Mouse (Mus musculus) spleen, postnatal 14 days (tissue): ENCODE results near the gene Cnep1r1.

Experiments used
- DNase-seq, 2 experiments: peaks; one replicate each; pipeline ENCODE4 v3.0.0; 2021 to 2022; ENCODE audit warnings: low spot score in 2 of 2

Gene Cnep1r1

GRCm38 (mm10) chr8:88118456-88119036, at the start of gene Cnep1r1:
Gene Cnep1r1 (plus strand): TSS chr8:88118769.
- peak; percentile 78 to 88 for DNase-seq

DNA sequence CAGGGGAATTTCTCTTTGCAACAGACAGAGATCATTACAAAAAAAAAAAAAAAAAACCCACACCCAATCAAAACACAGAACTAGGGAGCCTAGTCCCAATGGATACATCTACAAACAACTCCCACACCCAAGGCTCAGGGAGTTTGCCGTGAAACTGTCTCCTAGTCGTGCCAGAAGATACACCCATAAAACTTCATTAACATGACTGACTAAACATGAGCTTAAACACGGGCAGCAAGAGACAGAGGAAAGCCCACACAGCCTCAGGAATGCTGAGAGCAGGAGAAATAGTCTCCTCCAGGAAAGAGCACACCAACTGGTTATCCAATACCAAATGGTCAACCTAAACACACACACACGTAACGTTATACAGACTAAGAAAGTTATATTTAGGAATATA, 36.4 kb upstream of the Cnep1r1 start:
- no peak for DNase-seq

GRCm38 (mm10) chr8:88088006-88088405, 30.6 kb upstream of the Cnep1r1 start:
- no peak for DNase-seq

DNA sequence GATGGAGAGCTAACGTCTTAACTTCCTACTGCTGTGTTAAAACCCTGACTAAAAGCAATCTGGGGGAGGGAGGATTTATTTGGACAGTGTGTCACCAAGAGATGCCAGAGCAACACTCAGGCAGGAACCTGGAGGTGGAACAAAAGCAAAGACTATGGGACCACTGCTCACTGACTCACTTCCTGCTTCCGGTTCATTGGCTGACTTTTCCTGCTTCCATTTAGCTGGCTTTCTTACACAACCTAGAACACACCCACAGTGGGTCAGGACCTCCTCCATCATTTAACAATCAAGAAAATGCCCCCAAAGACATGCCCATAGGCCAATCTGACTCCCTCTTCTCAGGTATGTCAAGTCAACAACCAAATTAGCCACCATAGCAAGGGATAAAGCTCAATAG, 26.9 kb upstream of the Cnep1r1 start:
- DNase-seq, result no peak

DNA sequence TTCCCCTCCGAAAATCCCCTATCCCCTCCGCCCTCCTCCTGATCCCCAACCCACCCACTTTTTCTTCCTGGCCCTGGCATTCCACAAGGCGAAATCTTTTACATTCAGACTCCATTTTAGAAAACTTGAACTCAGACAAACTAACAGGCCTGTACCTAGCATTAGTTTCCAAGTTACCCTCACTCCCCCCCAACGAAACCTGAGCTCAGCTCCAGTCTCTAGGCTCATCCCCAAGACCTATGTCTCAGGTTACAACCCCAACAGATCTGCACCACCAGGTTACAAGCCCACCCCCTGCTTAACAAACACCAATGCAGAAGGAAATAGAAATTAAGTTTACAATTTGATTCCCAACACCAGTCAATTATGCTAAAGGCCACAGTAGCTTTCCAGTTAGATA, 25.2 kb upstream of the Cnep1r1 start:
- no peak for DNase-seq

DNA sequence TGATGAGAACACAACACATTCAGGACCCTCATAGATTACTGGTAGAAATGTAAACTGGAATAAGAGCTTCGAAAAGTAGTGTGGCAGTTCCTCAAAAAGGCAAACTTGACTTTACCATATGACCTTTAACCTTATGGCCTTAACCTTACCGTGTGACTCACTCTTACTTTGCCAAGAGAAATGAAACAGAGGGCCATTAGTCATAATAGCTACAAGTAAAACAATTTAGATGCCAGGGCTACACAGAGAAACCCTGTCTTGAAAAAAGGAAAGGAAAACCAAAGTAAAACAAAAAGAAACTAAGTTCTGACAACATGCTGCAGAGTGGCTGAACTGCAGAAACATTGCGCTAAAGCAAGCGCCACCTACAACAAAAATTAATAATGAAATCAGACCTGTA, 19.7 kb upstream of the Cnep1r1 start:
- no peak for DNase-seq

GRCm38 (mm10) chr8:88099526-88099925, 19.0 kb upstream of the Cnep1r1 start:
- DNase-seq, result no peak

GRCm38 (mm10) chr8:88109241-88109640, 9.3 kb upstream of the Cnep1r1 start:
- DNase-seq, result no peak

- DNase-seq, result peak in 1 of 2 experiments; percentile 15
These were observed 507 bp downstream of the Cnep1r1 start for GRCm38 (mm10) chr8:88119076-88119475.

DNA sequence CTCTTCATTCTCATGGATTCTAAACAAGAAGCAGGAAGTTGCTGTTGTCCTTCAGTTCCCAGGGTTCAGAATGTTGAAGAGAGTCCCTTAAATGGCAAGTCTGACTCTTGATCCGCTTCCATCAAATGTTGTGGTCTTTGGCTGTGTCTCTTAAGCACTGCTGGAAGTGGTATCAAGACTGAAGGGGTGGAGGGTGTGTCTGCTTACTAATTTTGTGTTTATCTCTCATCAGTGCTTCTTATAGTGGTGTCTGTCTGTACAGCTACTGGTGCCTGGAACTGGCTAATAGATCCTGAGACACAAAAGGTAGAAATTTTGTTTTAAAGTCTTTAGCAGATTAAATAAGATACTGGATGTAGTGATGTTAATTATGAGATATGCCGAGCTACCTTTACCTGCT, 6.3 kb downstream of the Cnep1r1 start:
- no peak for DNase-seq

DNA sequence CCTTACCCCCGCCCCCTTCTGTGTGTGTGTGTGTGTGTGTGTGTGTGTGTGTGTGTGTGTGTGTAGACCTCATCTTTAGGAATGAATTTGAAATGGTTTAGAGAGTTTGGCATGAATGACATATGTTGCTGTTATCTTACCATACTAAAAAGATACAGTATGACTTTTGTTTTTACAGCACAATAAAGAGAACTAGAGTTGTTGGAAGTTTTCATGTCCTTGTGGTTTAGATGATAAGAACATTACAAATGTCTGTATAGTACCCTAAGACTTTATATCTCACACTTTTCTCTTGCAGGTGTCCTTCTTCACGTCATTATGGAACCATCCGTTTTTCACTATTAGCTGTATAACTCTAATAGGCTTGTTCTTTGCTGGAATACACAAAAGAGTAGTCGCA, 10.8 kb downstream of the Cnep1r1 start:
- DNase-seq, result no peak

DNA sequence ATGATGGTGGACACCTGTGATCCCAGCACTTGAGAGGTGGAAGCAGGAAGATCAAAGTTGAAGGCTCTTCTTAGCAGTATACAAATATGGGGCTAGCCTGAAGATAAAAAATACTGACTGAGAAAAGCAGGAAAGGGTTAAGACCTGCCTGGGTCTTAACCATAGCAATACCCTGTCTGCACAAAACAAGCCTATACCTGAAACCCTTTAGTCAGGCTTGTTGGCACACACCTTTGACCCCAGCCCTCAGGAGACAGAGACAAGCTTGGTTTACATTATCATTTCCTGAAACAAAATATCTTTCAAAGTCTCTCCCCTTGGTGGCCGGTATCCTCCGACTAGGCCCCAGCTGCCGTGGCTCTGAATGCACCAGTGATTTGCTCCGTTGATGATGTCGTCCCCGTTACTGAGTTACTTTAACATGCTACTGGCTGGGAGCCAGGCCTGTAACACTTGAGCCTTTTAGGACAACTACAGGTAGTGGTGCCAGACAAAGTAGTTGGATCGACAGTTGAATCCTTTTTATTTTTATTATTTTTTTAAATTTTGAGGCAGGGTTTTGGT, 12.3 kb downstream of the Cnep1r1 start:
- DNase-seq, result no peak

DNA sequence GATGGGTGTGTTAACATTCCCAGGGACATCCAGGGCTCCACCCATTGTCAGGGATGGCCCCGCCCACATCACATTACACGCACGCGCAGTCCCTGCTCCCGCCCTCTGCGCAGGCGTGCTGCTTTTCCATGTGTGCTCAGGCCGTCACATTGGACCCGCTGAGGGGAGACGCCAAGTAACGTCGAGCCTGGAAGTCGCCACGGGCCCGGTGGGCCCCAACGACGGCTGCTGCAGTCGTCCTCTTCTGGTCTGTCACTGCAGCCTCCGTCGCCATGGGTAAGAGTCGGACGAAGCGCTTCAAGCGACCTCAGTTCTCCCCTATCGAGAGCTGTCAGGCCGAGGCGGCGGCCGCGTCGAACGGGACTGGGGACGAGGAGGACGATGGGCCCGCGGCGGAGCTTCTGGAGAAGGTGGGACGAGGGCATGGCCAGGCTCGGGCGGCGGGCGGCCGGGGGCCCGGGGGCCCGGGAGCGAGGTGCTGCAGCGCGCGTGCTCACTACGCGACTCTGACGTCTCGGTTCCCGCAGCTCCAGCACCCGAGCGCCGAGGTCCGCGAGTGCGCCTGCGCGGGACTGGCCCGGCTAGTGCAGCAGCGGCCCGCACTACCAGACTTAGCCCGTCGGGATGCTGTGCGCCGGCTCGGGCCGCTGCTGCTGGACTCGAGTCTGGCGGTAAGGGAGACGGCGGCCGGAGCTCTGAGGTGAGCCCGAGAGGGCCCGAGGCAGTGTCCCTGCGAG, 19.3 kb downstream of the Cnep1r1 start, which contains the start of gene Heatr3:
TSS of gene Heatr3 (plus strand) at position 108 of the 737 bp plus-strand sequence.
- peak; percentile 83 to 84 for DNase-seq

DNA sequence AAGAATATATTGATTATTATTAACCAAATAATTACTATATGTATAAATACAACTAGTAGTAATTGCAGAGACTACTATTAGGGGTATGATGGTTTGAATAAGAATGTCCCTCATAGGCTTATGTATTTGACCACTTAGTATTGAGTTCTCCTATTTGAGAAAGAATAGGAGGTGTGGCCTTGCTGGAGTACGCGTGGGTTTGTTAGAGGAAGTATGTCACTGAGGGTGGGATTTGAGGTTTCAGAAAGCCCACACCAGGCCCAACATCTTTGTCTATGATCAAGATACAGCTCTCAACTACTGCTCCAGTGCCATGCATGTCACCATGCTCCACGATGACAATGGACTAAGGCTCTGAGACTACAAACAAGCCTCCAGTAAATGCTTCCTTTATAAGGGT, 20.7 kb downstream of the Cnep1r1 start:
- DNase-seq, result no peak

GRCm38 (mm10) chr8:88141629-88142028, 23.1 kb downstream of the Cnep1r1 start:
- DNase-seq, result no peak

- no peak for DNase-seq
These were observed 25.5 kb downstream of the Cnep1r1 start for GRCm38 (mm10) chr8:88144041-88144440.

GRCm38 (mm10) chr8:88150910-88151371, 32.4 kb downstream of the Cnep1r1 start:
- no peak for DNase-seq

DNA sequence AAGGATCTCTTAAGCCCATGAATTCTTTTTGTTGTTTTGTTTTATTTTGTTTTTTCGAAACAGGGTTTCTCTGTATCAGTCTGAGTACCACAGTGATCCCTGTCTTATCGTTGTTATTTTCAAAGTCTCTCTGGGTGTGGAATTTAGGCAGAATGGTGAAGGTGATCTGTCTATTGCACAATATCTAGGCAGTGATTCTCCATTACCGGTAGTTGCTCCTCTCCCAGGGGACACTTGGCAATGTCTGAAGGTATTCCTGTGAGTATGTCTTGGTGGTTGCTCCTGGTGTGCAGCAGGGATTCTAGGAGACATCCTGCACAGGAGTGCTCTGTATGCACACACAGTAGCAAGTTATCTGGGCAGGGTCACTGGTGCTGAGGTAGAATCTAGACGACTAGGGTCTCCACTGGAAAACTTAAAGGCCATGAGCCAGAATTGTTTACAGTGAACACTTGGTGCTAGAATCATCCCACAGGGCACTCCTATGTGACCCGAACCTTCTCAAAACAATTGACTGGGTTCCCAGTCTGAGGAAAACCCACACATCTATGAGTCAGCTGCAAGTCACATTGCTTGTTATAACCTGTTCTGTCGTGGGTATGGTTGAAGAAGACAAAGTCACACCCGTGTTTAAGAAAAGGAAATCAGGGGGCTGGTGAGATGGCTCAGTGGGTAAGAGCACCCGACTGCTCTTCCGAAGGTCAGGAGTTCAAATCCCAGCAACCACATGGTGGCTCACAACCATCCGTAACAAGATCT, 41.8 kb downstream of the Cnep1r1 start:
- no peak for DNase-seq

- peak; percentile 55 to 72 for DNase-seq
These were observed 42.9 kb downstream of the Cnep1r1 start for GRCm38 (mm10) chr8:88161439-88161838.

GRCm38 (mm10) chr8:88175264-88175663, 56.7 kb downstream of the Cnep1r1 start:
- DNase-seq, result no peak

GRCm38 (mm10) chr8:88177291-88177690, 58.7 kb downstream of the Cnep1r1 start:
- no peak for DNase-seq

DNA sequence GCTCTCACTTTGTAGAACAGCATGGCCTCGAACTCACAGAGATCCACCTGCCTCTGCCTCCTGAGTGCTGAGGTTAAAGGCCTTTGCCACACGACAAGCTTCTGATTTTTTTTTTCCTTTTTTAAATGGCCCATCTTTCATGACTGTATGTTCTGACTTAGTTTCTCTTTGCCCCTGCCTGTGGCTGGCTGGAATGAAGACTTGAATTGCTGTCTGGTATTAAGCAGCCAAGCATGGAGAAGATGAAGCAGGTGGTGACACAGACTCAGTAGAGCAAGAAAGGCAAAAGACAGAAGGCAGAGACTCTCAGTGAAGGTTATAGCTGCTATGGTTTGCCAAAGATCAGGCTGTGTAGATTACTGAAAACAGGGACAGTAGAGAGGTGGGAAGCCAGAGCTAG, 64.6 kb downstream of the Cnep1r1 start:
- DNase-seq, result no peak
